Mouse (Mus musculus): ENCODE data around the gene Slc9a5. TPM values are rescaled to one million over a fixed set of nuclear protein-coding genes. Genes with fewer than 3 reads are reported as not detected.

Gene Slc9a5
- polyA plus RNA-seq (2012) = 0.02 TPM in 1 of 2 replicates, not detected in the other

DNA sequence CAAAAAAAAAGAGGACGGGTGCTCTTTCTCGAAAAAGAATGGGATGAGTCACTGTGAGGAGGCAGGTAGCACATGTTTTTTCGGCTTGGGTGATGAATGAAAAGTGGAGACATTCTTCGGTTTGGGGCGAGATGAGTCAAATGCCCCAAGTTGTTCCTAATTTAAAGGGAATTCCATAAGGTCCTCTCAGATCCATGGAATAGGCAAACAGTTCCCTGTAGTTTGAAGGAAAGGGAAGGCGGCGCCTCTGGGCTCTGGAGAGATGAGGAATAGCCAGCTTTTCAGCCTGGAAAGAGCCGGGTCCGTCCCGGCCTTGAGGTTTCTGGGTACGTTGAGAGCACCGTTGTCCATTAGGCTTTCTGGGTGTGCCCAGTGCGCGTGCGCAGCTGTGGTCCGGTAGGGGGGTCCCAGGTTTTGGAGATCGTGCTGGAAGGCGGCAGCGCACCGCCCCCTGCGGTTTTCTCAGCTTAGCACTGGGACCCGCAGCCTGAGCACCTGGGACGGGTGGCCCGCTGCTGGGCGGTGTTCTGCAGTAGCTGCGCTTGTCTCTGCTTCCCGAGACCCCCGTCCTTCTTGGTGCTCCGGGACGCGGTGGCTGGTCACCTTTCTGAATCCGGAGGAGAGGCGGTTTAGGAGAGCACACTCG, at the start of gene Slc9a5:
Gene Slc9a5, plus strand, starts transcription at position 394 of the 646 bp plus-strand sequence.
- peaks cover 10% of the 10 kb centered on the region; the same call in 1 of the 2 replicates for H3K9me3 ChIP-seq (ENCODE audit: control insufficient read depth, low read length)
- no peaks in the 10 kb centered on the region for H3K36me3 ChIP-seq (ENCODE audit: control insufficient read depth)
- peaks cover 86% of the 10 kb centered on the region for H3K27me3 ChIP-seq (ENCODE audit: control insufficient read depth)
- peak within 1 kb of the TSS; percentile 62 for H3K4me3 ChIP-seq (replicated peaks)
- TF ChIP-seq TAL1 (IDR thresholded peaks at IDR 0.05; ENCODE audit: low read length) (no peak), GATA1 (IDR thresholded peaks at IDR 0.05; ENCODE audit: low read length) (no peak)
- peaks cover 34% of the 10 kb centered on the region for H3K4me1 ChIP-seq (ENCODE audit: control insufficient read depth)

GRCm38 (mm10) chr8:105299962-105300361, 48.7 kb upstream of the Slc9a5 start:
- Histone ChIP-seq H3K4me1 (ENCODE audit: control insufficient read depth) (peaks cover 88% of the 10 kb centered on the region), H3K36me3 (ENCODE audit: control insufficient read depth) (peaks cover 80% of the 10 kb centered on the region), H3K4me3 (replicated peaks) (peak overlapping the region; percentile 67), H3K27me3 (ENCODE audit: control insufficient read depth) (no peaks in the 10 kb centered on the region; the same call in 1 of the 2 replicates), H3K9me3 (ENCODE audit: control insufficient read depth, low read length) (no peaks in the 10 kb centered on the region)
- TF ChIP-seq TAL1 (IDR thresholded peaks at IDR 0.05; ENCODE audit: low read length) = peak; percentile 84
- peak; percentile 91 for TF ChIP-seq GATA1 (IDR thresholded peaks at IDR 0.05; ENCODE audit: low read length)

- Histone ChIP-seq H3K36me3 (ENCODE audit: control insufficient read depth) (peaks cover 100% of the 10 kb centered on the region), H3K9me3 (ENCODE audit: control insufficient read depth, low read length) (no peaks in the 10 kb centered on the region), H3K27me3 (ENCODE audit: control insufficient read depth) (no peaks in the 10 kb centered on the region), H3K4me1 (ENCODE audit: control insufficient read depth) (peaks cover 86% of the 10 kb centered on the region), H3K4me3 (replicated peaks) (peak overlapping the region; percentile 25)
- TF ChIP-seq TAL1 (IDR thresholded peaks at IDR 0.05; ENCODE audit: low read length) (no peak), GATA1 (IDR thresholded peaks at IDR 0.05; ENCODE audit: low read length) (no peak)
Measured at GRCm38 (mm10) chr8:105303396-105303795, 45.2 kb upstream of the Slc9a5 start.

- no peak for TF ChIP-seq TAL1 (IDR thresholded peaks at IDR 0.05; ENCODE audit: low read length)
- no peak for TF ChIP-seq GATA1 (IDR thresholded peaks at IDR 0.05; ENCODE audit: low read length)
- Histone ChIP-seq H3K4me1 (ENCODE audit: control insufficient read depth) (peaks cover 82% of the 10 kb centered on the region), H3K4me3 (replicated peaks) (peak overlapping the region; percentile 16)
Measured at GRCm38 (mm10) chr8:105303874-105304273, 44.8 kb upstream of the Slc9a5 start.

DNA sequence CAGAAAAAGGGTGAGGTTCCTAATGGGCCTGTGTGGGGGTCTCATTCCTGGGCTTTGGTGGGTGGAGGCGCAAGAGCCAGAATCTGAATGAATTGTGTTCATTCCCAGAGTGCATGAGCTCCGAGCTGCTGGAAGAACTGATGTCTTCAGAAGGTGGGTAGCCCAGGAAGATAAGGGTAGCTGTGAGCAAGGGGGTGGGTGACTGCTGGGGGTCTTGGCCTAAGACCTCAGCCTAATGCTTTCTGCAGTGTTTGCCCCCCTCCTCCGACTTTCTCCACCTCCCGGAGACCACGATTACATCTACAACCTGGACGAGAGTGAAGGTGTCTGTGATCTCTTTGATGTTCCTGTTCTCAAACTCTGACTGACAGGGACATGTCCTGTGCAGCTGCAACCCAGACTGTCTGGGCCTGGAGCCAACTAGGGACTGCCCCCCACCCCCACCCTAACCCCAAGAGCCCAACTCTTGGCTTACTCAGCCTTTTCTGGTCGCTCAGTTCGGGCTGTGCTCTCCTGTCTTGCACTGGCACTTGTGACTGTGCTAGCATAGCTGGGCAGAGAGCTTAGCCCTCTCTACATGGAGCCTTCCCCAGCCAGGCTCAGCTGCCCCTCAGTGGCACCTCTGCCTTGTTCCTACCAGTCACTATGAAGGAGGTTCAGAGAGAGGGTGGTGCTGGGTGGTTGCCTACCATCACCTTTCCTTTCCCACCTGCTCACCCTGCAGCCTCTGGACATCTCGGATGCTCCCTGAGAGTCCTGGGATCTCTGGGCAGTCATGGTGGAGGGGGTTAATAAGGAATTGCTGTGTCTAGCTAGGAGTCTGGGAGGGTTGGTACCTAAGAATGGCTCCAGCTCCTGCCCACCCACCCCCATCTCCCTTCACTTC, 44.1 kb upstream of the Slc9a5 start:
- peak overlapping the region; percentile 27 for H3K4me3 ChIP-seq (replicated peaks)
- peaks cover 80% of the 10 kb centered on the region for H3K4me1 ChIP-seq (ENCODE audit: control insufficient read depth)
- TF ChIP-seq GATA1 (IDR thresholded peaks at IDR 0.05; ENCODE audit: low read length) = no peak
- no peak for TF ChIP-seq TAL1 (IDR thresholded peaks at IDR 0.05; ENCODE audit: low read length)
- H3K36me3 ChIP-seq (ENCODE audit: control insufficient read depth) = peaks cover 100% of the 10 kb centered on the region
- H3K27me3 ChIP-seq (ENCODE audit: control insufficient read depth) = no peaks in the 10 kb centered on the region
- H3K9me3 ChIP-seq (ENCODE audit: control insufficient read depth, low read length) = no peaks in the 10 kb centered on the region

More at GRCm38 (mm10) chr8:105303874-105304273, 44.8 kb upstream of the Slc9a5 start:
- H3K36me3 ChIP-seq (ENCODE audit: control insufficient read depth) = peaks cover 100% of the 10 kb centered on the region
- no peaks in the 10 kb centered on the region for H3K27me3 ChIP-seq (ENCODE audit: control insufficient read depth)
- no peaks in the 10 kb centered on the region for H3K9me3 ChIP-seq (ENCODE audit: control insufficient read depth, low read length)

- Histone ChIP-seq H3K36me3 (ENCODE audit: control insufficient read depth) (peaks cover 100% of the 10 kb centered on the region), H3K27me3 (ENCODE audit: control insufficient read depth) (no peaks in the 10 kb centered on the region), H3K9me3 (ENCODE audit: control insufficient read depth, low read length) (no peaks in the 10 kb centered on the region), H3K4me1 (ENCODE audit: control insufficient read depth) (peaks cover 77% of the 10 kb centered on the region), H3K4me3 (replicated peaks) (peak within 1 kb of the TSS; percentile 51)
- TF ChIP-seq GATA1 (IDR thresholded peaks at IDR 0.05; ENCODE audit: low read length) = no peak
- TF ChIP-seq TAL1 (IDR thresholded peaks at IDR 0.05; ENCODE audit: low read length) = no peak
Measured at GRCm38 (mm10) chr8:105305211-105306145, 43.2 kb upstream of the Slc9a5 start, which contains the start of gene Elmo3. TSS of gene Elmo3 (plus strand) at chr8:105305601.

- Histone ChIP-seq H3K4me1 (ENCODE audit: control insufficient read depth) (peaks cover 73% of the 10 kb centered on the region), H3K27me3 (ENCODE audit: control insufficient read depth) (no peaks in the 10 kb centered on the region), H3K36me3 (ENCODE audit: control insufficient read depth) (peaks cover 100% of the 10 kb centered on the region), H3K9me3 (ENCODE audit: control insufficient read depth, low read length) (peaks cover 1% of the 10 kb centered on the region), H3K4me3 (replicated peaks) (no peak overlapping the region)
- TF ChIP-seq TAL1 (IDR thresholded peaks at IDR 0.05; ENCODE audit: low read length) (no peak), GATA1 (IDR thresholded peaks at IDR 0.05; ENCODE audit: low read length) (no peak)
Measured at GRCm38 (mm10) chr8:105306146-105306691, 42.4 kb upstream of the Slc9a5 start.

DNA sequence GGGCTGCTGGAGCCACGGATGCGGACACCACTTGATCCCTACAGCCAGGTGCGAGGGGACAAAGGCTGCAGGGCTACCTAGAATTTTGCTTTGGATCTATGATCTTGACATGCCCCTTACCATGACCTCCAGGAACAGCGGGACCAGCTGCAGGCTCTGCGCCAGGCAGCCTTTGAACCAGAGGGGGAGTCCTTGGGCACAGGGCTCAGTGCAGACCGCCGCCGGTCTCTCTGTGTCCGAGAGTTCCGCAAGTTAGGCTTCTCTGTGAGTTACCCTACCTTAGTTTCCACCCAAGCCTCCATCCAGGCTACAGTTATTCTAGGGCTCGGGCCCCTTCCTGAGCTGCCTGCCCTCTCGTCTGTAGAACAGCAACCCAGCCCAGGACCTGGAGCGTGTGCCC, 41.0 kb upstream of the Slc9a5 start:
- no peaks in the 10 kb centered on the region for H3K27me3 ChIP-seq (ENCODE audit: control insufficient read depth)
- peaks cover 100% of the 10 kb centered on the region for H3K36me3 ChIP-seq (ENCODE audit: control insufficient read depth)
- no peak overlapping the region for H3K4me3 ChIP-seq (replicated peaks)
- H3K4me1 ChIP-seq (ENCODE audit: control insufficient read depth) = peaks cover 75% of the 10 kb centered on the region
- H3K9me3 ChIP-seq (ENCODE audit: control insufficient read depth, low read length) = peaks cover 3% of the 10 kb centered on the region
- no peak for TF ChIP-seq TAL1 (IDR thresholded peaks at IDR 0.05; ENCODE audit: low read length)
- TF ChIP-seq GATA1 (IDR thresholded peaks at IDR 0.05; ENCODE audit: low read length) = no peak

All from erythroblast, embryonic 14.5 days (primary cell).